Mouse (Mus musculus) adipose tissue, adult 10 weeks (tissue): ENCODE results near the gene Gramd1b. TPM values are rescaled to one million over a fixed set of nuclear protein-coding genes. Genes with fewer than 3 reads are reported as not detected.

Experiments
- polyA plus RNA-seq: library from polyadenylated mRNA; stranded (reverse); fragments of 350-450 nt; fragmentation: Illumina TruSeq; extraction: RNeasy Lipid Tissue Mini Kit (QIAGEN cat#74804); gene quantifications from one replicate; pipeline ENCODE4 v1.2.3, GENCODE M21; 2014; ENCODE audit warnings: low read depth, low replicate concordance

Gene Gramd1b
- polyA plus RNA-seq: 62.1 TPM

GRCm38 (mm10) chr9:40531027-40531621, at the start of gene Gramd1b:
Gene Gramd1b (minus strand): TSS chr9:40531383.

GRCm38 (mm10) chr9:40269103-40269861, 261.9 kb downstream of the Gramd1b start, which contains the start of gene Scn3b:
Gene Scn3b (plus strand): TSS chr9:40269217.

Other genes with a start within 250 kb of the Gramd1b start
- not detected for gene Gm21915, start 139.2 kb upstream of the Gramd1b start, polyA plus RNA-seq
- gene Clmp, start 154.6 kb upstream of the Gramd1b start, polyA plus RNA-seq: 14.5 TPM